10 mouse cellular contexts compared by ENCODE assay signal in the genomic region with DNA sequence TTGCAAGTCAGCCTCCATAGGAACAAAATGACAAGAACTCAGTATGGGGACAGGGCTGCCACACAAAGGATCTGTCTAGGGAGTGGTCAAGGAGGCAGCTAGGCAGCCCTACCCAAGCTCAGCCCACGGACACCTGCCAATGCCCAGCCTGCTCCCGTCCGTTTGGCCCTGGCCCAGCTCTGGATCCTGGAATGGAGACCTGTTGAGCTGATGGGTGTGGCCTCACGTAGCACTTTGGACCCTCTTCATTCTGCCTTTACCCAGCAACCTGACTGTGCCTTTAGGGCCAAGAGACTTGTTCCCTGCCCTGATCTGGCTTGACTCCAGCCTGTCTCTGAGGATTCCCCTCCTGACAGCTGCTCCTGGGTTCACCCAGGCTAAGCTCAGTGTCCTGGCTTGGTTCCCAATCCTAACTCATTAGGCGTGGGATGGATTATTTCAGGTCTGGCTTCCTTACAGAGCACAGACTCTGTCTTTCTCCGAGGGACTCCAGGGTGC. TPM values are rescaled to one million over a fixed set of nuclear protein-coding genes. Genes with fewer than 3 reads are reported as not detected.
A peak's percentile ranks its signal among the peaks of the same experiment; 100 is the strongest.
DNase-seq lines count a peak whose midpoint lies in the region; ATAC-seq lines count a peak whose summit lies in the region.
"Had no signal": no experiment of that assay in that cellular context is flagged by ENCODE, and none has a peak within 500 bp of the region (broad histone marks: within the 10 kb centered on the region; RNA-seq: fewer than 3 reads in every experiment).

No protein-coding gene starts in this region.

- peak; percentile 31; the same call in 1 of the 2 replicates for ATAC-seq in lung, embryonic 16.5 days (ENCODE audit: low read depth)
- peak; percentile 65; the same call in 1 of the 2 replicates for ATAC-seq in hindbrain, embryonic 15.5 days (ENCODE audit: low FRiP score, low read depth)
- peak; percentile 25; the same call in 1 of the 2 replicates for ATAC-seq in neural tube, embryonic 12.5 days (ENCODE audit: low FRiP score, low read depth)

- no peaks in the 10 kb centered on the region for H3K27me3 ChIP-seq in lung, embryonic 16.5 days (ENCODE audit: control insufficient read depth, insufficient read depth, low read depth, low read length)
- no peaks in the 10 kb centered on the region; the same call in 1 of the 2 replicates for H3K27me3 ChIP-seq in hindbrain, embryonic 15.5 days
- no peaks in the 10 kb centered on the region; the same call in 1 of the 2 replicates for H3K27me3 ChIP-seq in neural tube, embryonic 12.5 days (replicated peaks)

- H3K4me2 ChIP-seq in lung, embryonic 16.5 days (ENCODE audit: low read depth, low read length), result no peak overlapping the region
- no peak overlapping the region for H3K4me2 ChIP-seq in hindbrain, embryonic 15.5 days
- no peak overlapping the region for H3K4me2 ChIP-seq in neural tube, embryonic 12.5 days (replicated peaks)
- H3K4me2 ChIP-seq: heart, embryonic 13.5 days had no signal

- no peaks in the 10 kb centered on the region for H3K9me3 ChIP-seq in lung, embryonic 16.5 days (ENCODE audit: control insufficient read depth, low read length)
- no peaks in the 10 kb centered on the region for H3K9me3 ChIP-seq in hindbrain, embryonic 15.5 days
- no peaks in the 10 kb centered on the region for H3K9me3 ChIP-seq in neural tube, embryonic 12.5 days
- H3K9me3 ChIP-seq: heart, embryonic 13.5 days had no signal

- no peak for DNase-seq in lung, postnatal 25 days (ENCODE audit: low spot score)
- peak; percentile 8 to 16 for DNase-seq in gastrocnemius, adult 8-10 months (ENCODE audit: low spot score in 2 of 2)
- no peak for DNase-seq in spleen, postnatal 36 days (ENCODE audit: low spot score in 2 of 2)
- DNase-seq in right cerebral cortex, postnatal 36 days (ENCODE audit: low spot score in 2 of 2), result no peak
- no peak for DNase-seq in frontal cortex, postnatal 25 days (ENCODE audit: low spot score in 2 of 2)

- H3K4me3 ChIP-seq in lung, embryonic 16.5 days (ENCODE audit: low read length), result no peak overlapping the region
- no peak overlapping the region for H3K4me3 ChIP-seq in hindbrain, embryonic 15.5 days
- H3K4me3 ChIP-seq in neural tube, embryonic 12.5 days, result no peak overlapping the region
- H3K4me3 ChIP-seq: heart, embryonic 13.5 days had no signal

- no peak overlapping the region for H3K9ac ChIP-seq in lung, embryonic 16.5 days (ENCODE audit: low read length)
- no peak overlapping the region for H3K9ac ChIP-seq in hindbrain, embryonic 15.5 days
- no peak overlapping the region for H3K9ac ChIP-seq in neural tube, embryonic 12.5 days
- H3K9ac ChIP-seq: heart, embryonic 13.5 days; liver, embryonic 14.5 days had no signal

- H3K36me3 ChIP-seq in lung, embryonic 16.5 days (ENCODE audit: control insufficient read depth, insufficient read depth, low read length), result no peaks in the 10 kb centered on the region
- no peaks in the 10 kb centered on the region for H3K36me3 ChIP-seq in hindbrain, embryonic 15.5 days
- no peaks in the 10 kb centered on the region for H3K36me3 ChIP-seq in neural tube, embryonic 12.5 days
- H3K36me3 ChIP-seq: heart, embryonic 13.5 days had no signal

- H3K27ac ChIP-seq in lung, embryonic 16.5 days (ENCODE audit: low read length), result no peak overlapping the region
- no peak overlapping the region for H3K27ac ChIP-seq in hindbrain, embryonic 15.5 days (replicated peaks)
- no peak overlapping the region for H3K27ac ChIP-seq in neural tube, embryonic 12.5 days
- H3K27ac ChIP-seq: heart, embryonic 13.5 days; liver, embryonic 14.5 days had no signal

- H3K4me1 ChIP-seq in lung, embryonic 16.5 days (replicated peaks; ENCODE audit: control insufficient read depth, insufficient read depth, low read length), result no peaks in the 10 kb centered on the region
- H3K4me1 ChIP-seq in hindbrain, embryonic 15.5 days (replicated peaks), result peaks cover 11% of the 10 kb centered on the region
- H3K4me1 ChIP-seq in neural tube, embryonic 12.5 days, result no peaks in the 10 kb centered on the region
- H3K4me1 ChIP-seq: heart, embryonic 13.5 days had no signal

- 55% methylated on average over 6 of the region's 6 CpGs for WGBS in lung, embryonic 16.5 days
- WGBS in hindbrain, embryonic 15.5 days, result 55% methylated on average over 6 of the region's 6 CpGs
- 72% methylated on average over 6 of the region's 6 CpGs for WGBS in neural tube, embryonic 12.5 days

RNA-seq across cellular contexts. Expression of a gene that starts 50.5 kb away (rescaled TPM):
- 3.3 TPM in 2 replicates for polyA plus RNA-seq in lung, embryonic 16.5 days (2015; fragmentation: Nextera tagmentation; extraction: Ambion mirVana)
- 1 to 10 TPM; 1.2 to 1.7 (median 1.4) TPM for total RNA-seq in gastrocnemius, adult 8-10 months (2022)
- polyA plus RNA-seq in hindbrain, embryonic 15.5 days (2015; fragmentation: Nextera tagmentation; extraction: Ambion mirVana), result 26.4 and 36.7 TPM in 2 replicates
- 38.8 and 50.5 TPM in 2 replicates for polyA plus RNA-seq in neural tube, embryonic 12.5 days (2016; fragmentation: Nextera tagmentation; extraction: Ambion mirVana)

Comparison
In these comparisons a context has a peak if more than half of its experiments do, and no peak if none do; other contexts are left out.
1. DNase-seq: peak in gastrocnemius, adult 8-10 months (2 of 2); none in lung, postnatal 25 days (single experiment), spleen, postnatal 36 days (0 of 2), right cerebral cortex, postnatal 36 days (0 of 2) and frontal cortex, postnatal 25 days (0 of 2).
2. Peak in every context shown above with its lines, with median percentiles within 50 percentile points of each other: ATAC-seq.